Mouse (Mus musculus) testis, postnatal 14 days (tissue): Measurements from ENCODE around the gene Ebpl.
"Not testable (repeated sequence)": the region's sequence is repeated elsewhere in the genome, so short reads cannot be mapped to it uniquely, and the experiment has no call there.

ENCODE experiments used
- DNase-seq: peaks from one replicate; pipeline ENCODE4 v3.0.0; 2021; ENCODE audit warnings: low spot score

Gene Ebpl

DNA sequence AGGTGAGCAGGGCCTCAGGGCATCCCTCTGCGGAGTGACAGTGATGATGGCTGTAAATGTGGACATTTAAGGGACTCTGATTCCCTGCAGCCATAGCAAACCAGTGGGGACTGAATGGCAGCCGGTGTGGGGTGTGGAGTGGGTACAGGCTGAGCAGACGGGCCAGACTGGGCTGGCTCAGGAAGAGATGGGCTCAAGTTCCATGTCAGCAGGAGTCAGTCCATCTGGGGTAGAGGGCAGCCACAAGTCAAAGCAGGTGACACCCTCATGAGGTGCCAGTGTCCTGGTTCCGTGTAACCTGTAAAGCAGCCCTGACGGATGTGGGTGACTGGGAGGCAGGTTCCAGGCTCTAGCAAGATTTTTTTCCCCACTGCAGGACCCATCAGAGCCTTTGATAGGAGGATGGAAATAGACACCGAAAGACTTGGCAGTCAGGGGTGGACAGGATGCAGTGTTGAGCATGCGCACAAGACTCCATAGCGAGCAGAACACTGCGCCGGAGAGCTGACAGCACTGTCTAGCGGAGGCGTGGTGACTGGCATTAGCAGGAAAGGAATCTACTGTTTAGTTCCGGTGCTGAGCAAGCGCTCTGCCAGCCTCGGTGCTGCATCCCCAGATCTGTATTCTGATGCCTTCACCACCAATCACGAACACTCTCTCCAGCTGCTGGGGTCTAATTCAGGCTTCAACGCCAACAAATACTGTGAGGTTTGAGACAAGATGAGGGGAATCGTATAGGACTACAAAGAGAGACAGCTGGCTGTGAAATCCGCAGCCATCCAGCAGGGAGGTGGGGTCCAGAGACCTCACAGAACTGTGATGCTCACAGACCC, 32.4 kb downstream of the Ebpl start:
- DNase-seq = peak; percentile 50

DNA sequence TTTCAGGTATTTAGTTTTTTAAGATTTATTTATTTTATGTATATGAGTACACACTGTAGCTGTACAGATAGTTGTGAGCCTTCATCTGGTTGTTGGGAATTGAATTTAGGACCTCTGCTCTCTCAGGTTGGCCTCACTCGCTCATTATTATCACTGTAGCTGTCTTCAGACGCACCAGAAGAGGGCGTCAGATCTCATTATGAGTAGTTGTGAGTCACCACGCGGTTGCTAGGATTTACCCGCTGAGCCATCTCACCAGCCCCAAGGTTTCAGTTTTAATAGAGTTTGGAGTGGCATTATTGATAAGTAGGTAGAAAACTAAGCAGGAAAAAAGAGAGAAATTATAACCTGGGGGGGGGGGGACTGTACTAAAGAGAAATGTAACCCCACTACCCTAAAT, 33.2 kb downstream of the Ebpl start:
- not testable (repeated sequence) for DNase-seq

DNA sequence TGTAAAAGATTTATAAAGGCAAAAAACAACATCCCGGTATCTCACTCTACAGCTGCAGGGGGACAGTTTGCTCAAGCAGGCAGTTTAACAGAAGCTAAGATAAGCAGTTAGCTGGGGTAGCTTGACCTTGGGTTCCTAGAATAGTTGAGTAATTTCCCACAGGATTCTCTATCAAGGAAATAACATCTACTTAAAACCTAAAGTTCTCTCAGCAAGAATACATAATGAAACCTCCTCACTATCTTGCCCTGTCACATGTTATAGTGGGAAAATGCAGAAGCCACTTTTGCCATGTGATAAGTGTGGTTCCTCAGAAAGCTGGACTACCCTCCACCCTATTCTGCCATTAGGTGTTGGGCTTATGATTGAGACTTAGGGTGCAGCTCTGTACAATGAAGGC, 37.5 kb downstream of the Ebpl start:
- no peak for DNase-seq

DNA sequence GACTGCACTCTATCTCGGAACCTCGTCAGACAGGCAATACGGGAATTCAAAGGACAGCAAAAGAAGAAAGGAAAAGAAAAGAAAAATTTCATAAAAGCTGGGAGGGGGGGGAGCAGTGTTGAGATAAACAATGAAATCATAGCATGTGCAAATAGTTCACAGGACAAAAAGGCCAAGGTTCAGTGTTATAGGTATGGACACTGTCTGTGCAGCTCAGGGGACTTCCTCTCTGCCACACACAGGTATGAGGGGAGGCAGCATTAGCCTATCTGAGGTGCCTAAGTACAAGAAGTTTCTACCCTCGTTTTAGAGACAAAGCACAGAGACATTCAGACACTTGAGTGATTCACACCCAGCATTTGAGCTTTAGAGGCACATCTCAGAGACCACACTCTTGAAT, 39.0 kb downstream of the Ebpl start:
- DNase-seq = no peak

DNA sequence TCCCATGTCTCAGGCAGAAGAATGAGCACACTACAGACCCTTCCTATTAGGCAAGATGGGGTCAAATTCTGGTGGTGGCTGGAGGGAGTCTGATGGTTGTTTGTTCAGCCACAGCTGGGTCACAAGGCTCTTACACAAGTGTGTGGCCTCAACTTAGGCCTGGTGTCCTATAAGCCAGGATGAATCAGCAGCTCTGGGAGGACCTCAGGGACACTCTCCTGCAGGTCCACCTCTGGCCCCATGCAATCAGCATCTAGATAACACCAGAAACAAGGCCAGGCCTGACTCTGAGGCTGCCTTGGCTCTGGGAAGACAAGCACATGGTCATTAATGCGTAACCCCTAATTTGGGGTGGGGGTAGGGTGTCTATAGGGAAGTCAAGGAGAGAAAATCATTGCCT, 39.5 kb downstream of the Ebpl start:
- no peak for DNase-seq

DNA sequence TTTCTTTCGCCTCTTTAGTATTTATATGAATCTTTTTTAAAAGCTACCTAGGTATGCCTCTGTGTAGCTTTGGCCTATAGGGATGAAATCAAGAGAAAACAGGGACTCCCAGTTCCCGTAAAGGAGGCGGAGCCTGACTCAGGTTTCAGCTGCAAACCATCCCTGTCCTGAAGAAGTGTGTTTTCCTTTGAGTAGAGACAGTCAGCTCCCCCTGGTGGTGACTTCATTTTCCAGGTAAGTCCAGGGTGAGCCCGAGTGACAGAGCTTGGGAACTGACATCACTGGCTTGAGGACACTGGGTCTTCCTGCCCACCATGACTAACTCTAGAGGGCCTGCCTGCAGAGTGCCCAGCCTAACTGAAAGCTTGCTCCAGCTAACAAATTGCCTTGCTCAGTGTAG, 43.4 kb downstream of the Ebpl start:
- no peak for DNase-seq

DNA sequence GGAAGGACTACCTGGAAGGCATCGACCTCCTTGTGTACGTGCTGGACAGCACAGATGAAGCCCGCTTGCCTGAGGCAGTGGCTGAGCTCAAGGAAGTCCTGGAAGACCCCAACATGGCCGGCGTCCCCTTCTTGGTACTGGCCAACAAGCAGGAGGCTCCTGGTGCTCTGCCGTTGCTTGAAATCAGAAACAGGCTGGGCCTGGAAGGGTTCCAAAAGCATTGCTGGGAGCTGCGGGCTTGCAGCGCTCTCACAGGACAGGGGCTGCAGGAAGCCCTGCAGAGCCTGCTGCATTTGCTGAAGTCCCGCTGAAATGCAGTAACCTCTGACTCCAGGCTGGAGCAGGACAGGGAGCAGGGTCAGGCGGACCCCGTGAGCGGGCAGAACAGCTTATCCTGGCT, 49.3 kb downstream of the Ebpl start:
- no peak for DNase-seq

DNA sequence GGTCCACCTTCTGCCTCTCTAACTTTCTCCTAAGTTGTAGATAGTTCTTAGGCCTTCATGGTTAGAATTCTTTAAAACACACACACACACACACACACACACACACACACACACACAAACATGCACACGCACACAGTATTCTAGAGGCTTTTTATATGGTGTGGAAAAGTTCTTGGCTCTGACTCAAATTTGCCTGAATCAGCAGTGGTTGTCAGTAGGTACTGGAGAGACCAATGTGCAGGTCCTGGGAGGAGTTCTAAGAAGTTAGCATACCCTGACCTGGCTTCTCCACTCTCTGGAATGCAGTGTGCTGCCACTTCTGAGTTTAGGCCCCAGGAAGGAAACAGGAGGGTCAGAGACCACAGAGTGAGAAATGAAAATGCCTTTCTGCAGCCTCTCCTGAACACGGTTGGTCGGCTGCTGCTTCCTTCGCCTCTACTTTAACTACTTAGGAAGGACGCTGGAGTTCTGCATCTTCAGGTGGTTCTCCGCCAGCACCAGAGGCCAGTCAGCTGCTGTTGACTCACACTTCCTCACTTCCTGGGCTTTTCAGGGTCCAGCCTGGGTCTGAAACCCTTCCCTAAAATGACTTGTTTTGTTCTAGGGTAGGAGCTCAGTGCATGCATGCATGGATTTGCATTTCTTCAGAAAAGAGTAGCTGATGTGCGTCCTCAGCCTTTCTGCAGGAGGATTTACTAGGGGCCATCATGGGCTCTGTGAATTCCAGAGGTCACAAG, 50.0 kb downstream of the Ebpl start:
- no peak for DNase-seq

DNA sequence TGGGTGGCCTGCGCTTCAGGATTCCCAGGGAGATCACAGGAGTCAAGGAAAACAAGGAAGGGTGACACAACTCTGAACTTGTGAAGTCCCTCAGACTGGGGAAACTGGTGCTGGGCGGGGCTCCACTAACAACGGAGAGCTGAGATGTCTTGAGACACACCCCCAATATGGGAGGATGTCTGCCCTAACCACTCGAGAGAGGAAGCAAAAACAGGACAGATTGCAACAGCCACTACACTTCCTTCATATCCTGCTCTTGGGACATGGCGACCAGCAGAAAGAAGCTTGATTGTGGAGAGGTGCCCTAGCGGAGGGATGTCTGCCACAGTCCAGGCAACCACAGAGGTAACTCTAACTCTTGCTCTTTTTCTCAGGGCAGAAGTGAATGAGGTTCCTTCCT, 50.6 kb downstream of the Ebpl start, which contains the start of gene Arl11:
Gene Arl11, plus strand, starts transcription at position 161 of the 400 bp plus-strand sequence.
- DNase-seq = no peak

DNA sequence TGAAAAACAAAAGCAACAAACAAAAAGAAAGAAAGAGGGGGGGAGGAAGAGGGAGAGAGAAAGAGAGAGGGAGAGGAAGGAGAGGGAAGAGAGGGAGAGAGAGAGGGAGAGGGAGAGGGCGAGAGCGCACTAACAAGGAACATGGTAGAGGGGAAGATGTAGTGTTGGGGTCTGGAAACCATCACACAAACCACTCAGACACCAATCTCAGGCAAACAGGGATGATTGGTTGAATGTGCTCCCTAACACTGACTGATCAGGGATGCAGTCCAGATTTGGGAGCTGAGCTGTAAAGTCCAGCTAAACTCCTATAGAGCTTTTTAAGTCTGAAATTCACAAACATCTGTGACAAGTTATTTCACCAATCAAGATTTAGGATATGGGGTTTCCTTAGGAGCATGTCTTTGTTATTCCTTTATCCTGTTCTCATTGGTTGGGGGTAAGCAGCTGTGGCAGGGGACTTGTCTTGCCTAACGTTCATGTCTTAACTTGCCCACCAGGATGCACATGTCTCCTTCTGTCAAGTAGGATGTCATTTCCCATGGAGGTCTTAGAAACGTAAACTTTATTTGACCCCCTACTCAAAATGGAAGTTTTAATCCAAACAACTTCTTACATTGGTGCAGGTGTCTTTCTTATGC, 56.1 kb downstream of the Ebpl start:
- DNase-seq = no peak

DNA sequence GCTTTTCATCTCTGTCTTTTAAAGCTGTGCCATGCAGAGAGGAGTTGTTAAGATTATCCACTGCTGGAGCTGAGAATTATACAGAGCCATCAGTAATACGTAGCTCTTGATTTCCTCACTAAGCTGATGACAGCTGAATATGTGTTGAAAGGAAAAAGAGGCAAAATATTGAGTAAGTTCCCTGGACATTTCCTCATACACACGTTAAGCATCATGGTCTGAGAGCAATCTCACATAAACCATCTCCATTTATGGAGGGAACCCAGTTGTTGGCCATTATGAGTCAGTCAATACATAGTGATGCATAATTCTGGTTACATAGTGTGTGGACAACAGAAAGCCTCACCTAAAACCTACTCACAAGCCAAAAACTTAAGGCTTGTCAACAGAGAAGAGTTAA, 57.8 kb downstream of the Ebpl start:
- no peak for DNase-seq

DNA sequence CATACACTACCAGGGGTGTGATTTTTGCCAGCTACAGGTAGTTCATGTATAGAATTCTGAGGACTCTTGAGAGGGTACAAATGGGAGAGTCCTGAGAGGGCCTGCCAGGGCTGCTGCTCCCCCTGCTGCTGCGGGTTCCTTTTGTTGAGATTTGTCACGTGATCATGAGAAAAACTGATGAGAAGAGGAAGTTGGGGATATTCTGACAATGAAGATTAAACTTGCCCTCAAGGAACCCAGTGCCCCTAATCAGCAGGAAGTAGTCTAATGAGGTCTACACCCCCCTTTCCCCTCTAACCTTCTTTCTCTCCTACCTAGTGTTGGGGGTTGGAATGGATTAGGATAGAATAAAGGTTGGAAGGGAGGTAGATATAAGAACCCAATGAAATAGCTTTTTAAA, 58.9 kb downstream of the Ebpl start:
- no peak for DNase-seq

DNA sequence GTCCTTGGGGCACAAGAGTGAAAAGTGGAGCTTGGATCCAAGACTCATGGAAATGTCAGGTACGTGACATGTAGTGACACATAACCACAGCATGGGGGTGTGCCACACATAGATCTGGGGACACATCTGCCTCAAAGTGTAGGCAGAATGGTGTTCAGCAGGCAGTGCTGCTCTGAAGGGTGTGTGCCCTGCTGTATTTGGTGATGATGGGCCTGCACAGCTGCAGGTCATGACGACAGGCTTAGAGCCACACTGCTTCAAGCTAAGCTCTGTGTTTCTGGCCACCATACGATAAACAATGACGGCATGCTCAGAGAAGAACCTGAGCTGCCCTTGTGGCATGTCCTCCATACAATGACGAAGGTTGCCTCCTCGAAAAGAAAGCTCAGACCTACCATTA, 60.4 kb downstream of the Ebpl start:
- no peak for DNase-seq

DNA sequence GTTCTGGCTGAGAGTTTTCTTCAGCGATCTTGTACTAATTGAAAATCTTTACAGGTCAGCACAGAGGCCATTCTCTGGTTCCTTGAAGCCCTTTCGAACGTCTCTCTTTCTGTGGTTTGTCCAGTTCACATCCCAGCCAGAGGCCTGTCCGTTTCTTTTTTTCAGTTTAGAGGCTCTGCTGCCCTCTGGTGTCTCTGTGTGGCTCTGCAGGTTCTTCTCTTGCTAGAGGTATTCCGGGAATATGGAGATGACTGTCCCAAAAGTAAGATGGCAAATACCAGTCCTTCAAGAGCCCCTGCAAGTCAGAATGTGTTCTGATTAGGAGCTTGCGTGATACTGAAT, 65.5 kb downstream of the Ebpl start:
- peak; percentile 38 for DNase-seq

DNA sequence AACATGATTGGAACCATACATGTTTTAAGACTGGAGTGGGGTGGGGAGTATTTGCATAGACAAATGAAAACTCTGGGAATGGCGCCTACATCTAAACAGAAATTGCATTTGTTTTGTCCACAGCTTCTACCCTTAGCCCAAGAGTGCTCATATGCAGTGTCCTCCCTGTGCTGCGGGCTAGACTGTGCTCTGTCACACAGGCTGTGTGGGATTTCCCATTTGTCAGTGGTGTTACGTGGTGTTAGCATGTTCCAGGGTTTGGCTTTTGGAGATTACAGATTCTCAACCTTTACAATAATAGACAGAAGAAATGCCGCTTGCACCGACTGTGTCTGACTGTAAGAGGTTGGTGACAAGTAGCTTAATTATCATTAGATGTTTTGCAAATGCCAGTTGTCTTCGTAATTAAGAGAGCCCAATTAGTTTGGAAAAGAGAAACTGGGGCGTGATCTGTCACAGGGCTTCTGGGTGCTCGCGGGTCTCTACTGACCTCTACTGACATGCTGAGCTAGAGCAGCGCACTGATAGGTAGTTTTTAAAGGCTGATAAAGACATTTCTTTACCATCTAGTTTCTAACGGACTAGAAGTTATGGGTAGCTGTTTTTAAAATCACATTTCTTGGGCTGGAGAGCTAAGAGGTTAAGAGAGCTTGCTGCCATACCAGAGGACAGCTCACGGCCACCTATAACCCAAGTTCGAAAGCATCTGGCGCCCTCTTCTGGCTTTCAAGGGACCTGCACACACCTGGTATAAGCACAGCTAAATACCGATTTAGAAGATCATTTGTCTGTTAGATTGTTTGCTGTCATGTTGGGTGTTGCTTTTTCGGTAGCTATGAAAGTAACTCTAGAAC, 66.1 kb downstream of the Ebpl start:
- DNase-seq = peak; percentile 64

DNA sequence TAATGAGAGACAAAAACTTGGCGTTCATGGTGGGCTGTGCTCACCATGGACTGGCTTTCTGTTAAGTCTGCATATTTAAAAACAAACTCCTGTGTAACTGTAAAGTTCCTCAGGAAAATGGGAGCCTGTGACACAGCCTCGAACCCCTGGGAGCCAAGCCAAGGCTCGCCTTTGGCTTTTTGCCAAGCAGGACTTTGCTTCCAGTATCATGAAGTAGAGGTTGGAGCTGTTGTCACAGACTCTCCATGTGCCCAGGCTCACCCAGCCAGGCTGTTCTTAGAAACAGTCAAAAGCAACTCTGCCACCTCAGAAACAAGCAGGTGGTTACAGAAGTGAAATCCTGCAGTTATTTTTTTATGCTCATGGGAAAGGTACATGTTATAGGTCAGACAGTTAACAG, 69.6 kb downstream of the Ebpl start:
- no peak for DNase-seq

DNA sequence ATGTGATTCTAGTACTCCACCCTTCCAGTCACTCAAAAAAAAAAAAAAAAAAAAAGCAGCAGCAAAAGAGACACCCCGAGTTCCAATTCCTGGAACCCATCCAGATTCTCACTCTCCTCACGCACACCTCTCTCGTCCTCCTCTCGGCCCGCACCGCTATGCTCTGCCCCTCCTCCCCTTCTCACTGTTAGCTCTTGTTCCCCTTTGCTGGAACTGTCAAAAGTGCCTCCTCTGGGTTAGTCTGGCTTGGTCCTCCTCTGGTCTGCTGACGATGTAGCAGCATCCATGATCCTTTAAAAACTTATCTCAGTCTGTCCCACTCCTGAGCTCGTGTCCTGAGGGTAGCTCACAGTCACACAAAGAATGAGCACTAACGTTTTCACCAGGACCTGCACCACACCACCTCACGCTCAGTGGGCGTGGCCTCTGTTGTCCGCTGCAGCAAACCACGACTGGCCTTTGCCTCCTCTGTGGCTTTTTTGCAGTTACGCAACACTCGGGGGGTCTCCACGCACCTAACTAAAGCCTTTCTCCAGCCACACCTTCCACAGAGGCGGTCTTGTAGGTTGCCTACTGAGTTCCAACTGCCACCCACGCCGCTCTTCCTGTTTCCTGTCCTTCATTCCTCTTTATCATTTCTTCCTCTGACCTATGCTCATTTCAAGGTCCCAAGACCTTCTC, 71.5 kb downstream of the Ebpl start:
- DNase-seq = no peak
